Mouse (Mus musculus): ENCODE measurements at regions not wholly inside any gene's neighbourhood (a gene's known extent, or its start where the extent isn't known, plus 50 kb on each side); places are given as distances from the start of the nearest gene placed in this dataset.

DNA sequence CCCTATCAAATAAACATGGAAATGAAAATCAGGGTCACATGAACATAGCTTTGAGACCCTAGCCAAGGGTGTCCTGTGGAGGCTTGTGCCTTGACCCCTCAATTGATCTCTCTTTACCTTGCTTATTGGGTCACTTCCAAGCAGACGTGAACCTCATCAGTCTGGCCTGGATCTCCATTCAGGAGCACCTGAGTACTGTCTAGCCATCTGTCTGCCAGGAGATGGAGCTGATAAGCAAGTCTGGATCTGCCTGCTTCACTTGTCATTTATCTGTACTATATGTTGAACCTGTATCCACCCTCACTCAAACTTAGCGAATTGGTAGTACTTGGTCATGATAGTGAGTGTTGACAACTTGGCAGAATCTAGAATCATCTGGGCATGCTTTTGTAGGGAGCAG lies 58.2 kb upstream of the Cacnb2 start:
- no peak overlapping the region for H3K9ac ChIP-seq
- H3K9me3 ChIP-seq = no peaks in the 10 kb centered on the region
- peak overlapping the region; percentile 74 for H3K27ac ChIP-seq
- no peaks in the 10 kb centered on the region for H3K27me3 ChIP-seq
- H3K4me1 ChIP-seq = peaks cover 8% of the 10 kb centered on the region; the same call in 1 of the 2 replicates
- H3K4me2 ChIP-seq = no peak overlapping the region
- H3K4me3 ChIP-seq = no peak overlapping the region
- H3K36me3 ChIP-seq = no peaks in the 10 kb centered on the region
- WGBS = 78% methylated on average over 2 of the region's 2 CpGs
- ATAC-seq (ENCODE audit: borderline replicate concordance, extremely low read depth, low FRiP score, low TSS enrichment) = no peak

- no peaks in the 10 kb centered on the region for H3K27me3 ChIP-seq
- H3K4me3 ChIP-seq = no peak overlapping the region
- H3K4me2 ChIP-seq = no peak overlapping the region
- H3K9me3 ChIP-seq = no peaks in the 10 kb centered on the region
- H3K4me1 ChIP-seq = peaks cover 6% of the 10 kb centered on the region; the same call in 1 of the 2 replicates
- no peak for ATAC-seq (ENCODE audit: borderline replicate concordance, extremely low read depth, low FRiP score, low TSS enrichment)
- H3K9ac ChIP-seq = no peak overlapping the region
- H3K36me3 ChIP-seq = no peaks in the 10 kb centered on the region
- no peak overlapping the region for H3K27ac ChIP-seq
- 69% methylated on average over 5 of the region's 5 CpGs for WGBS
Measured at GRCm38 (mm10) chr2:14548650-14549049, 54.2 kb upstream of the Cacnb2 start.

DNA sequence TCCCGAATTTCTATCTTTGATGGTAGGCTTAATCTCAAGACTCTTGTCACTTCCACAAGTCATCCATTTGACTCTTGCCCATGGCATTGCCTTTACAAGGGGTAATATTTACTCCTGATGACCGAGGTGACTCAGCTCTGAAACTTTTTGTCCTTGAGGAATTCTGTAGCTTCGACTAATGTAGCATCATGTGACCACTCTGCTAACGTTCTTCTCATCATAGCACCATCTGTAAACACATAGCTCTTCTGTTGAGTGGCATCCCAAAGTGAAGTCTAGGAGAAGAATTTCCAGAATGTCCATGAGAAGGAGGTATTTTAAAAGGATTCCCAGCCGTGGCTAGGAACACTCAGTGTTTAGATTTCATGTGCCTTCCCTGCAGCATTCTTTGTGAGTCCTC lies 53.3 kb upstream of the Cacnb2 start:
- no peak for ATAC-seq (ENCODE audit: borderline replicate concordance, extremely low read depth, low FRiP score, low TSS enrichment)
- Histone ChIP-seq H3K36me3 (no peaks in the 10 kb centered on the region), H3K4me3 (no peak overlapping the region), H3K4me2 (no peak overlapping the region), H3K9ac (no peak overlapping the region), H3K27me3 (no peaks in the 10 kb centered on the region), H3K27ac (0 out of 2 replicates have a peak overlapping the region, but pooled peaks have one; percentile 23), H3K9me3 (no peaks in the 10 kb centered on the region), H3K4me1 (peaks cover 6% of the 10 kb centered on the region; the same call in 1 of the 2 replicates)
- 32% methylated on average over 5 of the region's 5 CpGs for WGBS

- Histone ChIP-seq H3K9ac (no peak overlapping the region), H3K4me3 (no peak overlapping the region), H3K9me3 (no peaks in the 10 kb centered on the region), H3K4me1 (peaks cover 6% of the 10 kb centered on the region; the same call in 1 of the 2 replicates), H3K27me3 (no peaks in the 10 kb centered on the region), H3K4me2 (no peak overlapping the region), H3K27ac (no peak overlapping the region), H3K36me3 (no peaks in the 10 kb centered on the region)
- peak; percentile 72; the same call in 1 of the 2 replicates for ATAC-seq (ENCODE audit: borderline replicate concordance, extremely low read depth, low FRiP score, low TSS enrichment)
- WGBS = 38% methylated on average over 2 of the region's 2 CpGs
Measured at GRCm38 (mm10) chr2:14550826-14551225, 52.1 kb upstream of the Cacnb2 start.

All from lung, embryonic 15.5 days (tissue).